Mouse (Mus musculus) skeletal muscle tissue, adult 2 months (tissue): ENCODE data around the gene Syt6.
A peak's percentile ranks its signal among the peaks of the same experiment; 100 is the strongest.

Experiments
- DNase-seq: peaks from one replicate; pipeline ENCODE4 v3.0.0-alpha.2; 2012; ENCODE audit warnings: low read depth, low spot score

Syt6 gene

GRCm38 (mm10) chr3:103575156-103575892 is at the start of gene Syt6:
Gene Syt6 (plus strand): TSS chr3:103575231.
- no peak for DNase-seq

- DNase-seq, result no peak
Measured at GRCm38 (mm10) chr3:103526201-103526704, 48.8 kb upstream of the Syt6 start.

GRCm38 (mm10) chr3:103526864-103527263 is 48.2 kb upstream of the Syt6 start:
- DNase-seq, result no peak

DNA sequence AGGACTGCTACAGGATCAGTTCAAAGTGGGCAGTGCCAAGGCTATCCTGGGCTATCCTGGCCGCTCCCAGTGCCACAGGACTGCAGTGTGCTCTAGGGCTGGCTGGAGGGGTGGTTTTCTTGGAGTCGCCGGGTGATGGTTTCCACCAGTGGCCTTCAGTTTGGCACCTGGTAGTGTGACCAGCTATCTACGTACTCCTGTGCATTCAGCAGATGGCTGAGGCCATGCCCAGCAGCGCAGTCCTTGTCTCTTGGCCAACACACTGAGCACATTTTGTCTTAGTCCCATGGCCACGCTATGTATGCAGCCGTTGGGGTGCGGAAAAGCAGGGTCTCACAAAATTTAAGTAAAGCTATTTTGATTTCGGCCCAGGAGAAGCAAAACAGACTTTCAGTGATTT is 41.0 kb upstream of the Syt6 start:
- no peak for DNase-seq

- no peak for DNase-seq
Measured at GRCm38 (mm10) chr3:103535207-103535606, 39.8 kb upstream of the Syt6 start.

GRCm38 (mm10) chr3:103539148-103539547 is 35.9 kb upstream of the Syt6 start:
- DNase-seq, result no peak

DNA sequence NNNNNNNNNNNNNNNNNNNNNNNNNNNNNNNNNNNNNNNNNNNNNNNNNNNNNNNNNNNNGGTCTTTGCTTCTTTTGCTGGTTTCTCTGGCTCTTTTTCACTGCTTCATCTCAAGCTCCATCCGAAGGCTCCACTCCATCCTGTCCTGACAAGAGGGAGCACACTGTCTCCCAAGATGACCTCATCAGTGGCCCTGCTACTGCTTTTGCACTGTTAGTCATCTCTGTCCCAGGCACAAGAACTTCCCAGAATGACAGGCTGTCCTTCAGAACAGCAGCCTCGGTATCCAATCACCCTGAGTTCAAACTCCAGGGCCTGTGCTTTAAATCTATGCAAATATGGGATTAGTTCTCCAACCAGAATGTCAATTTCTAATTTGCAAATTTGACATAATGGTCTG is 28.9 kb upstream of the Syt6 start:
- no peak for DNase-seq

- no peak for DNase-seq
Measured at GRCm38 (mm10) chr3:103546626-103547025, 28.4 kb upstream of the Syt6 start.

DNA sequence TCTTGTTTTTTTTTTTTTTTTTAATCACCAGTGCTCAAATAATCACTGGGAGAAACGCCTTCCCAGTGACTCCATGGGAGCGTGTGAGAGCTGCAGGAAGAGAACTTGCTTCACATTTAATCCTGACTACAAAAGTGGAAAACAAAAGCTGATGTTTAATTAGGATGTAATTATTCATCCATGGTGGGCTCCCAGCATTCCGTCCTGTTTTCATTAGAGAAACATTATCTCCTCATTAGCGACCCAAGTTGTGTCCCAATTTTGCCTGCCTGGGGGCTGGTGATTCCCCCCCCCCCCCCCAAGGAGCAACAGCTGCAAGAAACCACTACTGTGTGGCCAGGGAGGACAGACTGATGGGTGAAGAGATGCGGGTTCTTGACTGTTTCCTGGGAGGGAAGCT is 24.8 kb upstream of the Syt6 start:
- no peak for DNase-seq

- no peak for DNase-seq
Measured at GRCm38 (mm10) chr3:103567226-103567625, 7.8 kb upstream of the Syt6 start.

DNA sequence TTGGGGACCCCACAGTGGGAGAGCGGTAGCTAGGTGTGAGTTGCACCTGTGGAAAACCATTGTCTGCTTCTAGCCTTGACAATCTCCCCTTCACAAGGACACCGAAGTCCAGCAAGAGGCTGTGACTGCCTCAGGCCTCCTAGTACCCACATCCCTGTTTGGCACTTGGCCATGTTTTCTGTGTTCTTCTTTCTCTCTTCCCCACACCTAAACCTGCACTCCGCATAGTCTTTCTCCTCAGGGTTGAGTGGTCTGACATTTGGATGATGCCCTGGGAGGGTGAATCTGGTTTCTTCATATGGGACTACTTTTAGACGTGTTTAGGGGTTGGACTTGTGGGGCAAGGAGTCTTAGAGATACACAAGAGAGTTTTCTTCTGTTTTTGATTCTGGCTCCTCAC is 2.5 kb upstream of the Syt6 start:
- DNase-seq, result no peak

DNA sequence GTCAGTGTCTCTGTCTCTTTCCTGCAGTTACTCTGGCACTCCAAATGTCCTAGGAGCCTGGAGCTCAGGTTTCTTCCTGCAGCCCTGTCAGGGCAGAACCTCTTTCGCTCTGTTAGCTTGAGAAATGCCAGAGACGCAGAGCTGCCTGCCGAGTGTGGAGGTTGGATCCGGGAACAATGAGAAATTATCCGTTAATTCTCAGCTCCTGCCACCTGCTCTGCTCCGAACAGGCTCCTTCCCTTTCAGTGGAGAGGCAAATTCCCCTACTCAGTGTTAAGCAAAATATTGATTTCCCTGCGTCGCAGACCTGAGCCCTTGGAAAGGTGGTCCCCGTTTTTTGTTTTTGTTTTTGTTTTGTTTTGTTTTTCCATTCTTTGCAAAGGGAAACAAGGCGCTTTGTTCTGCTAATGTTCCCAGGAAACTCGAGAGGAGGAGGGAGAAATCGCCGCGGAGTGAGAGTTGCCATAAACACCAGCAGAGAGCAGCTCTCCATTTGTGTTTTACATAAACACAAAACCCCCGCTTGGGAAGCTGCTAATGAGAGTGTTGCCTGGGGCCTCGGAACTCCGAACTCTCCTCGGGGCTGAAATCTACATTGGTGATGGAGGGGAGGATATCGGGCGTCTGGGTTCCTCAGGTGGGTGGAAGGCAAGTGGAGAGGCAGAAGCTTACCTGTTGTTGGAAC is 1.8 kb upstream of the Syt6 start:
- no peak for DNase-seq

DNA sequence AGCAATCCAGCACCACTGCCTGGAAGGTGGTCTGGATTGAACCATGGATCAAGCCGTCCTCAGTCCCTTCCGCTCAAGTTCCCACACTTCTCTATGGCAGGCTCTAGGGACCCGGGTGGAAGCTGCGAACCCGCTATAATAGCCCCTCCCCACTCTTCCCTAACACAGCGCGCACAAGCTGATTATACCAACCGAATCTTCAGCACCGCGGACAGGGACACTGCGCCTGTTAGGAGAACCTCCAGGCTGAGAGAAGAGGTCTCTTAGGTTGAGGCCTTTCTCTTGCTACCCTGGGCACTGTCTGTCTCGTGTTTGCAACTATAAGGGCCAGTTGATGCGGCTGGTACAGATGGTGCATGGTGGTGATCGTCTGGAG is 1.3 kb upstream of the Syt6 start:
- DNase-seq, result no peak

GRCm38 (mm10) chr3:103574566-103575155 is 370 bp upstream of the Syt6 start:
- no peak for DNase-seq

DNA sequence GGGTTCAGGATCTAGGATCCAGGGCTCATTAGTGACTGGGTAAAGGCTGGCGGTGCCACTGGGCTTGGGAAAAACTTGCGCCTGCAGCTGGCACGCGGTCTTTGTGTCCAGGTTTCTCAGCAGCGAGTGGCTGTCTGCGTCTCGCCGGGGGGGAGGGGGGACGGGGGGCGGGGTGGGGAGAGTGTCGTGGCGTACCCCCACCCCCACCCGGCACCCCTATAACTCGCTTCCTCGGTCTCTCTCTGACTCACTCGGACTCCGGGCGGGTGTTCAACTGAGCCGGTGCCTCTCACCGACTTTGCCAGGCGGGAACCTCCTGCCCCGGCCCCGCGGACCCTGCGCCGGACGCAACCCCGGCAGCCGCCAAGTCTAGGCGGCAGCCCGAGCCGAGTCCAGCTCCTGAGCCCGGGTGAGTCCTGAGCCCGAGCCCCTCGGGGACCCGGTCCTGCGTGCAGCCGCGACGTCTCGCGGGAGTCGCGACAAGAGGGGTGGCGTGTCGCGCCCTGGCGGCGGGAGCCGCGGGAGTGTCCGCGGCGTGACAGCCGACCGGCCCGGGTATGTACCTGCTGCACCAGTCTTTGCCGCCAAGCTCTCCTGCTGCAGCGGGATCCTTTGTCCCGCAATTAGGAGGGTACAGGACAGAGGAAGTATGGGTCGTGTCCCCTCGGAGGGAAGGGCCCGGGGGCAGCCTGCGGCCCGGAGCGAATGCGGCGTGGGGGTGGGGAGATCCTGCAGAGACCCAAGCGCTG is 1.0 kb downstream of the Syt6 start:
- no peak for DNase-seq

DNA sequence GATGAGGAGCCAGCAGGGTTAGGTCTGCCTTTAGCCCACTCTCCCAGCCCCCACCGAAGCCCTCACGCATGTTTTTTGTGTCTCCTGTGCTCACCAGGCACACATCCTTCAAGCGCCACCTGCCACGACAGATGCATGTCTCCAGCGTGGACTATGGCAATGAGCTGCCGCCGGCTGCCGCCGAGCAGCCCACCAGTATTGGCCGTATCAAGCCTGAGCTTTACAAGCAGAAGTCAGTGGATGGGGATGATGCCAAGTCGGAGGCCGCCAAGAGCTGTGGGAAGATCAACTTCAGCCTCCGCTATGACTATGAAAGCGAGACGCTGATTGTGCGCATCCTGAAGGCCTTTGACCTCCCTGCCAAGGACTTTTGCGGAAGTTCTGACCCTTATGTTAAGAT is 12.1 kb downstream of the Syt6 start:
- no peak for DNase-seq

GRCm38 (mm10) chr3:103587672-103588071 is 12.6 kb downstream of the Syt6 start:
- no peak for DNase-seq

DNA sequence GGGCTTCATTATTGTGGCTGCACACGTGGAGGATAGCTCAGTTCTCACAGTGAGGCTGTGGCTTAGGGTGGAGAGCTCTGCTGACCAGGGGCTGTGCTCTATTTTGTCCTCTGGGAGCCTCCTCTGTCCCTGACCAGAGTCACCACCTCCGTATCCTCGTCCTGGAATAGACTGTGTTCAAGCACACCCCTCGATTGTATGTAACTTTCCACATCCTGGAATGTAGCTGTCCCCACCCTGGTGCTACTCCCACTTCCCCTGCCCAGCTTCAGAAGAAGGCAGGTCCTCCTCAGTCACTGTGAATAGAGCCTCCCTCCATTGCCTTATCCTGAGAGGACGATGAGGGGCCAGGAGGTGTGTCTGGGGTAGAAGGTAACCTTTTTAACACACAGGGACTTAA is 14.6 kb downstream of the Syt6 start:
- DNase-seq, result no peak

DNA sequence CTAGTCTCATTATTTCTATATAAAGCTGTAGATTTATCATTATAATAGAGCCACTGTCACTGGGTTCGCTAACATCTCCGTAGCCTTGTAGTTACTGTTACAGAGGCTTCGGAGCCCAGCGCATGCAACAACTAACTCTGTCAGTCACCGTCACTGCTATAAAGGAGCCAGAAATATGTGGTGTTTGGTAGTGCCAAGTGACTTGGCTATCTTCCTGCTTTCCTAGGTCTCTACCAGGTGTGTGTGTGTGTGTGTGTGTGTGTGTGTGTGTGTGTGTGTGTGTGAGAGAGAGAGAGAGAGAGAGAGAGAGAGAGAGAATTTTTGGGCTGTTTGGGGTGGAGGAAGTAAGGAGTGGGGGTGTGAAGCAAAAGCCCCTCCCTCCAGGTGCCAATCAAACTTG is 17.6 kb downstream of the Syt6 start:
- no peak for DNase-seq

- peak; percentile 12 for DNase-seq
Measured at GRCm38 (mm10) chr3:103593631-103594030, 18.6 kb downstream of the Syt6 start.

DNA sequence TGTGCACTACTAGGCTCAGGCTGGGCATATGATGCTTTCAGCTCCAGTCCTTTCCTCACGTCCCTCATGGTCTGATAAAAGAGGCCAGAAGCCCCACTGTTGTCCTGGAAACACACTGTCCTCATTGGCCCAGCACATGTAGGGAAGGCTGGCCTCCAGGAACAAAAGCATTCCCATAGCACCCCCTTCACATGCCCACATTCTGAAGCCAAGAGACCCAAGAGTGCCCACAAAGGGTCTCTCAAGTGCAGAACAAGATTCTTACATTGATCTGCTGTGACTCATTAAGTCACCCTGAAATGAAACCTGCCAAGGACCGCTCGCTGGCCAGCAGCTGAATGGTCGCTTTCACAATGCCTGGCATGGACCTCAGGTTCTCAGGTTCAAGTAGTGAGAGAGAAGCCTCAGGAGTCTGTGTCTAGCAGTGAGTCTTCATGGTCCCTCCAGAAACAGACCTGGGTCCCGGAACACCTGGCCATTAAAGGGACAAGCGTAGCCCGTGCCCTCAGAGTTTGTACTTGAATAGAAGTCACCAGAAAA is 20.3 kb downstream of the Syt6 start:
- no peak for DNase-seq

DNA sequence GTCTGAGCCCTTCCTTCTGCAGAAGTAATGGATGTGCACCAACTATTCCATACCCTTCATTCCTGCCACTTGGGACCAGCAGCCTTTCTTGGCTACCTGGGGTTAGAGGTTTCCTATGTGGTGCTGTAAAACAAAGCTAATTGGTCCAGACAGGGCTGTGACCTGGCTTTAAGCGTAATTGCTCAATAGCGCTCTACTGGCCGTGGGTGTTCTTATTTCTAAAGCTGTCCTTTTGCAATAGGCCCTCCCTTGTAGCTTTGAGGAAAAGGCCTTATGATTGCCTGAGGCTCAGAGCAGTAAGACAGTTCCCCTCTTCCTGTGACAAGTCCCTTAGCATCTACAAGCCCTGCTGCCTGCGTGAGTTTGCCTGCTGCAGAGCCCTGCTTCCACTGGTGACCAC is 22.6 kb downstream of the Syt6 start:
- DNase-seq, result no peak
